Mouse (Mus musculus): ENCODE data around the gene Mob4.

DNA sequence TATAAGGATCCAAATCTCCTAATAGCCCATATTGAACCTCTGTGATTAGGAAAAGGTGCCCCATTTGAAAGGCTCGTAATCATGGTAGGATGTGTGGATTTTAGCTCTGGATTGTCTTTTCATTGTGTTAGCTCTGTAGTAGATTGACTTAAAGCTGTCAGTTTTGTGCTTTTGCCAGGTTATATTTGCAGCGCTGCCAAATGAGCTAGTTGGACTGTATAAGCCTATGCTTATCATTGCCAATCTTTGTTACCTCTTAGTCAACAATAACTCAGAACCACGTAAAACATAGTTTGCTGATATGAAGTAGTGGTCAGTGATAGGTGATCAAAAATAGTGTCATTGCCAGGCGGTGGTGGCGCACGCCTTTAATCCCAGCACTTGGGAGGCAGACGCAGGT is 14.5 kb downstream of the Mob4 start:
- TF ChIP-seq POLR2A (IDR thresholded peaks at IDR 0.05; ENCODE audit: borderline replicate concordance, control insufficient read depth, low read depth, low read length) (no peak), CTCF (IDR thresholded peaks at IDR 0.05; ENCODE audit: control insufficient read depth, insufficient read depth, low read length) (no peak)

Data from bone marrow, adult 2 months (tissue).